Mouse (Mus musculus) MEL (cell line): ENCODE measurements around the gene Washc2.

Source experiments
- CTCF ChIP-seq, 3 experiments: IDR thresholded peaks in 2 of 3; conservative IDR thresholded peaks in 1 of 3; 2 replicates each; pipeline ENCODE4 v1.5.1; 2011 to 2012; ENCODE audit warnings: low read length in 3 of 3, low read depth in 2 of 3, mild to moderate bottlenecking in 2 of 3, improper control_type of control experiment in 1 of 3, inconsistent platforms in 1 of 3, mixed read lengths in 1 of 3, moderate library complexity in 1 of 3; ENCODE audit not compliant: control insufficient read depth in 1 of 3, insufficient read depth in 1 of 3, poor library complexity in 1 of 3, severe bottlenecking in 1 of 3
- MAX ChIP-seq: IDR thresholded peaks from 2 replicates; pipeline ENCODE4 v1.6.1; 2011; ENCODE audit warnings: low read length, improper control_type of control experiment
- MAZ ChIP-seq: IDR thresholded peaks from 2 replicates; pipeline ENCODE4 v1.6.1; 2012; ENCODE audit warnings: low read depth, mild to moderate bottlenecking, inconsistent platforms, low read length, improper control_type of control experiment
- MEF2A ChIP-seq: IDR thresholded peaks from 2 replicates; pipeline ENCODE4 v1.6.1; 2014; ENCODE audit warnings: low read depth, mild to moderate bottlenecking, inconsistent platforms, low read length, improper control_type of control experiment; ENCODE audit not compliant: poor library complexity, insufficient replicate concordance, severe bottlenecking; ENCODE audit errors: extremely low read depth
- POLR2A ChIP-seq, 2 experiments: IDR thresholded peaks; 2 replicates each; pipeline ENCODE4 v1.6.1; 2011 to 2012; ENCODE audit warnings: low read length in 2 of 2, mild to moderate bottlenecking in 2 of 2, control low read depth in 1 of 2, improper control_type of control experiment in 1 of 2, low read depth in 1 of 2, moderate library complexity in 1 of 2; ENCODE audit not compliant: control insufficient read depth in 1 of 2, insufficient read depth in 1 of 2, poor library complexity in 1 of 2
- POLR2AphosphoS2 ChIP-seq: IDR thresholded peaks from 2 replicates; pipeline ENCODE4 v1.6.1; 2011; ENCODE audit warnings: low read length, improper control_type of control experiment
- POLR2AphosphoS5 ChIP-seq: IDR thresholded peaks from 2 replicates; pipeline ENCODE4 v1.6.1; 2012; ENCODE audit warnings: low read depth, borderline replicate concordance, mild to moderate bottlenecking, inconsistent platforms, low read length, moderate library complexity, mixed read lengths
- RAD21 ChIP-seq: IDR thresholded peaks from 2 replicates; pipeline ENCODE4 v1.6.1; 2011; ENCODE audit warnings: mild to moderate bottlenecking, low read depth, low read length, improper control_type of control experiment
- SIN3A ChIP-seq: IDR thresholded peaks from 2 replicates; pipeline ENCODE4 v1.6.1; 2012; ENCODE audit warnings: low read length, improper control_type of control experiment, inconsistent platforms
- TAL1 ChIP-seq: IDR thresholded peaks from 2 replicates; pipeline ENCODE4 v1.6.1; 2012; ENCODE audit warnings: mild to moderate bottlenecking, inconsistent platforms, low read length, moderate library complexity, mixed read lengths
- TCF12 ChIP-seq: IDR thresholded peaks from 2 replicates; pipeline ENCODE4 v1.6.1; 2014; ENCODE audit warnings: low read depth, mild to moderate bottlenecking, inconsistent platforms, low read length, improper control_type of control experiment, moderate library complexity
- USF1 ChIP-seq: IDR thresholded peaks from 2 replicates; pipeline ENCODE4 v1.6.1; 2014; ENCODE audit warnings: low read depth, mild to moderate bottlenecking, inconsistent platforms, low read length, improper control_type of control experiment, moderate library complexity
- ZC3H11A ChIP-seq: IDR thresholded peaks from 2 replicates; pipeline ENCODE4 v1.6.1; 2012; ENCODE audit warnings: low read depth, mild to moderate bottlenecking, inconsistent platforms, low read length, improper control_type of control experiment
- ZKSCAN1 ChIP-seq: IDR thresholded peaks from 2 replicates; pipeline ENCODE4 v1.6.1; 2012; ENCODE audit warnings: low read depth, mild to moderate bottlenecking, inconsistent platforms, low read length, improper control_type of control experiment, moderate library complexity

GRCm38 (mm10) chr6:116227767-116228166 is 19.9 kb downstream of the Washc2 start:
- TF ChIP-seq ZKSCAN1, result no peak
- TF ChIP-seq TAL1, result no peak
- TF ChIP-seq MAX, result no peak
- no peak for TF ChIP-seq MAZ
- no peak for TF ChIP-seq TCF12
- no peak for TF ChIP-seq CTCF (IDR thresholded peaks at IDR 0.05 in 2 of 3, conservative IDR thresholded peaks at IDR 0.05 in 1 of 3; ENCODE audit: control insufficient read depth in 1 of 3, insufficient read depth in 1 of 3, low read depth in 2 of 3, low read length in 3 of 3, poor library complexity in 1 of 3, severe bottlenecking in 1 of 3)
- no peak for TF ChIP-seq POLR2AphosphoS2
- TF ChIP-seq USF1, result no peak
- TF ChIP-seq MEF2A, result no peak
- TF ChIP-seq SIN3A, result no peak
- TF ChIP-seq POLR2AphosphoS5, result no peak
- TF ChIP-seq ZC3H11A, result no peak
- TF ChIP-seq POLR2A (IDR thresholded peaks at IDR 0.05; ENCODE audit: control insufficient read depth in 1 of 2, insufficient read depth in 1 of 2, low read depth in 1 of 2, low read length in 2 of 2, poor library complexity in 1 of 2), result no peak
- TF ChIP-seq RAD21, result no peak
